Mouse (Mus musculus): ENCODE data around the gene Mast3.

DNA sequence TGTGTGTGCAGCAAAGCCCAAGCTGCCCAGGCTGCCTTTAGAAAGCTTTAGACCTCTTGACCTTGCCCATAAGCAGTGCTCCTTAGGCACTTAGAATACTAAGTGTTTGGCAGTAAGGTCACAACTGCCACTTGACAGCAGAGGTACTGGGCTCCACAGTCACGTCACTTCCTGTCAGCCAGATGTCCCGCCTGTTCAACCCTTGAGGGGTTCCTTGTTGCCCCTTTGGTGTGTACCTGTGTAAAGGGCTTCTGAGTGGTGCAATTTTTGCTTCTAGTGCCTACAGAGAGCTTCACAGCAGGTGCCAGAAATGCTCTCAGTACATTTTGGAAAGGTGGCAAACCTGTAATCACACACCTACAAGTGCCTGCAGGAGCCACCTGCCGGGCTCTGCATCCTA lies 66.6 kb downstream of the Mast3 start:
- TF ChIP-seq FLI1 (IDR thresholded peaks at IDR 0.05; ENCODE audit: low read length) (no peak), GATA1 (IDR thresholded peaks at IDR 0.05; ENCODE audit: borderline replicate concordance, low read length) (no peak)

Data from megakaryocyte, embryonic 14.5 days (primary cell).